Mouse (Mus musculus): ENCODE results near the gene Ppp1r12b.

The Ppp1r12b gene

DNA sequence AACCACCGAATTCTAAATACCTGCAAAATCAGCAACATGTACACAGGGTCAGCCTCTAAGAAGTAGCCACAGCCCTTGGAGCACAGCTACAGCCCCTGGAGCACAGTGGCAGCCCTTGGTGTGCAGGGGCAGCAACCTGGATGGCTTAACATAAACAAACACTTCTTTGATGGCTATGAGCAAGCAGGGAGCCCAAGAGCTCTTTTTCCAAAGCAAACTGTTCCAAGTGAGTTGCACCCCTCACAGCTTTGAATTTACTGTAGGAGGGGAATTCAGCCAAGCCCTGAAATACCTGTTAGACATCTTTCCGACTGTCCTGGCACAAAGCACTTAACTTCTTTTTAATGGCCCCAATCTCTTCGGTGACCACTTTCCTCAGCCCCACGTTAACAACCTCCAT, 14.9 kb downstream of the Ppp1r12b start:
- DNase-seq (ENCODE audit: low spot score in 2 of 2): no peak

- DNase-seq (ENCODE audit: low spot score in 2 of 2): no peak
Measured at GRCm38 (mm10) chr1:134938233-134938632, 17.5 kb downstream of the Ppp1r12b start.

- DNase-seq (ENCODE audit: low spot score in 2 of 2): no peak
Measured at GRCm38 (mm10) chr1:134936335-134936734, 19.4 kb downstream of the Ppp1r12b start.

DNA sequence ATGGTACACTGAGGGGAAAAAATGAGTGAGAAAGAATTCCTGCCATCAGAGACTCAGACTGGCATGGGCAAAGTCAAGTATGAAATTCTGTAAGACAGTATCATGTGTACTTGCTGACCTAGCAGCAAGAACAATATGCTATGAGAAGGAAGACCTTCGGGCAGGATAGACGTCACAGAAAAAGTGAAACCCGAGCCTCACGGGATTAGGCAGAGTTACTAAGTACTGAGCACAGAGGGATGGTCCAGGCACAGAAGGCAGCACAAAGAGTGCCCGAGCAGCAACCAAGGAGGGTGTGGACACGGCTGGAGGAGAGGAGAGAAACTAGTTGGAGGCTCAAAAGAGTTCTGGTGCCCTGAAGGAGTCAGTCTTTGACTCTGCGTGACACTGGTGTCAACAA, 23.3 kb downstream of the Ppp1r12b start:
- no peak for DNase-seq (ENCODE audit: low spot score in 2 of 2)

GRCm38 (mm10) chr1:134919010-134919409, 36.7 kb downstream of the Ppp1r12b start:
- no peak for DNase-seq (ENCODE audit: low spot score in 2 of 2)

DNA sequence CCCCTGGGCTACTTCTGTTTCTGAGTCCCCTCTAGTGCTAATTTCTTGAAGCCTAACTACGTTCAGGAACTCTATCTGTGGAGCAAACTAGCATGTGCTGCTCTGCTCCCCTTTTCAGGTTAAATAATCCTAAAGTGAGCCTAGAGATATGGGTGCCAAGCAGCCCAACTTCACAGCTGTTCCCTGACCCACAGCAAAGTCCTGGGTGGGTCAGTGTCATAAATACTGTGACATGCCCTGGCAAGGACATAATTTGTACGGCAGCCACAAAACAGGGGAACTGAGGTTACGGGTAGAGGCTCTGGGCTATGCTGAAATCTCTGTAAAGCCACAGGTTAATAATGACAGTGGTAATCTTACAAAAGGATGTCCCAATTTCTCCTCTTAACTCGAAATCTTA, 40.3 kb downstream of the Ppp1r12b start:
- DNase-seq (ENCODE audit: low spot score in 2 of 2): no peak

- no peak for DNase-seq (ENCODE audit: low spot score in 2 of 2)
Measured at GRCm38 (mm10) chr1:134913535-134913934, 42.2 kb downstream of the Ppp1r12b start.

DNA sequence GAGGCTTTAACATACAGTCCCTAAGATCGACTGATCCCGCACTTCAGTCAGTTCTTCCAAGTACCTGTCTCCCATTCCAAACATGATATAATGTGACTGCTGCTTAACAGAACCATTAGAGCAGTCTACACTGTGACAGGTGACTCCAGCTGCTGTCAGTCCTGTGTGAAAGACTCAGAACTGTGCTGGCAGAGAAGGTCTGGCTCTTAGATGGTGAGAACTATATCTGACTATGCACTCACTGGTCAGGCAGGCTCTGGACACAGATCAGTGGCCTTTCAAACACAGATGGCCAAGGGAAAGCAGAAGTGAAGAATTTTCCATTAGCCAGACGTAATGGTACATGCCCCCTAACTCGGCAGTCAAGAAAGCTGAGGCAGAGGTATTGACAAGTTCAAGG, 43.9 kb downstream of the Ppp1r12b start:
- DNase-seq (ENCODE audit: low spot score in 2 of 2): no peak

DNA sequence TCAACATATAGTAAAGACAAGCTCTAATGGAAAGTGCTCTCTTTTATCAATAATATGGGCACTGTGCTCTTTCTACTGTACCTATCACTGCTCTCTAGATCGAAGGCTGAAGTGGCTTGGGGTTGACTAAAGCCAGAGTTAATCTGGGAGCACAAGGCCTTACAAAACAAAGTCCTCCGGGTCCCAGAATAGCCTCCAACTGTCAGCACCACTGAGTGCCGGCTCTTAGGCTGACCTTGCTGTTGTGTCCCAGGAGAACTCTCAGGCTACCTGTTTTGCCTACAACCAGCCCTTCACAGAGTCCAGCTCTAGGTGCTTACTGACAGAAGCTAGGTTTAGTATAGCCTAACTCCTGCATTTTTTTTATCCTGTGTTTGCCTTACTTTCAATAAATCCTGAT, 45.7 kb downstream of the Ppp1r12b start:
- no peak for DNase-seq (ENCODE audit: low spot score in 2 of 2)

GRCm38 (mm10) chr1:134909442-134909841, 46.3 kb downstream of the Ppp1r12b start:
- peak; percentile 47 to 54 for DNase-seq (ENCODE audit: low spot score in 2 of 2)

DNA sequence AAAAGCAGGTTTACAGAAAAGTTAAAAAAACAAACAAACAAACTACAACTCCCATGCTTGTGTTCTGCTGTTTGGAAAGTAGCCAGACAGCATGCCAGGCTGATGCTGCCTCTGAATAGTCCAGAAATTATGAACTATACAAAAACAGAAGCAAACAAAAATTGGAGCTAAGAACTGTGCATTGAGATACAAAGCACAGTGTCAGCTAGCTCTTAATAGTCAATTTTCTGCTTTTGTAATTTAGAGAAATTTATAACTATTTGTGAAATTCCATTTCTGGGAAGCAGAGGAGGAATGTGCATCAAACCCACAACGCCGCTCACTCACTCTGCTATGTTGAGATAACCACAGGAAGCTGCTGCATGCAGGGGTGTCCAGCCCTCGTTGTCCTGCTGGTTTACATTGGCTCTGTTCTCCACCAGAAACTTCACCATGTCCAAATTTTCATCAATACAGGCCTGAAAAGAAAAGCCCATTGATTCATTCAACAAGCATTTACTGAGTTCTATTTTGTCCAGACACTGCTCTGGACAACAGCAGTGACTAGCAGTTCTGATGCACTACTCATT, 53.6 kb downstream of the Ppp1r12b start:
- no peak for DNase-seq (ENCODE audit: low spot score in 2 of 2)

- DNase-seq (ENCODE audit: low spot score in 2 of 2): no peak
Measured at GRCm38 (mm10) chr1:134896008-134896407, 59.7 kb downstream of the Ppp1r12b start.

DNA sequence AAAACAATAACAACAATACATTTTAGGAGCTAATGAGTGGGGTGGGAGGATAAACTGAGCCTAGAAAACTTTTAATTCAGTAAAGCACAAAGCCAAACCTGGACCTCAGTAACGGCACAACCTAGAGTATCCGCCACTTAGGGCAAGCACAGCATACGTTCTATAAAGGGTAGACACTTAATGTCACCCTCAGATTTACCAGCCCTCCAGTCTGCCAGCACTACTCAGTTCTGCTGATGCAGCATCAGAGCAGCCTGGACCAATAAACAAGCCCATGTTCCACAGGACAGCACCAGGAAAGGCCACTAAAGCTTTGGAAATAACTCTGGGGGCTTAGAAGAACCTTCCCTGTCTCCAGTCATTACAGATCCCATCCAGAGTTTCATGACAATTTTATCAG, 60.9 kb downstream of the Ppp1r12b start:
- DNase-seq (ENCODE audit: low spot score in 2 of 2): no peak

GRCm38 (mm10) chr1:134891916-134892315, 63.8 kb downstream of the Ppp1r12b start:
- DNase-seq (ENCODE audit: low spot score in 2 of 2): no peak

GRCm38 (mm10) chr1:134889629-134890028, 66.1 kb downstream of the Ppp1r12b start:
- DNase-seq (ENCODE audit: low spot score in 2 of 2): no peak

DNA sequence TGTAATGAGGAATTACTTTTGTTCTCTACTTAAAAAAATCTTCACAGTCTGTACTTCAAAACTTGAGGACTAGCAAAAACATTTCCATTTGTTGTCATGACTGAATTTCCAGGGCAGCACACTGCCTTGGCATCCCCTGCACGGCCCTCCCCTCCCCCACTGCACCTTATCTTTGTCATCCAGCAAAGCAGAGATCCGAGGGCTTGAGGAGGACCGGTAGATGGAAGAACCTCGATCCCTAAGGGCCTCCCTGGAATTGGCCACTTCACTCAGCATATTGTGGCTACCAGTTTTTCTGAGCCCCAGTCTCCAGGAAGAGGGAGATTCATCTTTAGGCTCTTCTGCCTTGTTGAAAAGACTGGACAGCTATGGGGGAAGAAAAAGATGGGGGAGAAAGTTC, 79.9 kb downstream of the Ppp1r12b start:
- DNase-seq (ENCODE audit: low spot score in 2 of 2): no peak

DNA sequence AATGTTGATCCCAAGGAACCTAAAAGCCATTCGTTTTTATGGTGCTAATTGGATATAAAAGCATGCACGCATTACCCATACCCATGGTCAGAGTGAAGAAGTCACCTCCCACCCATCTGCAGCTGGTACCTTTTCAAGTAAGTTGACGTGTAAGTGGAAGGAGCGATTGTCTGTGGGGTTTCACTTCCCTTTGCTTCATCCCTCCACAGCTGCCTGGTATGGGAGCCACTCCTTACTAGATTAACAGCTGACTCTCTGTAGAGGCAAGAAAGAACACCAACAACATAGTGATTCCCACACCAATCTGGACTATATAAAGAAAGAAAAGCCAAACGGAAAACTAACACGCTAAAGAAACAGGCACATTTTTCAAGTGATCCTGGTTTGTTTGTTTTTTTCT, 83.1 kb downstream of the Ppp1r12b start:
- no peak for DNase-seq (ENCODE audit: low spot score in 2 of 2)

DNA sequence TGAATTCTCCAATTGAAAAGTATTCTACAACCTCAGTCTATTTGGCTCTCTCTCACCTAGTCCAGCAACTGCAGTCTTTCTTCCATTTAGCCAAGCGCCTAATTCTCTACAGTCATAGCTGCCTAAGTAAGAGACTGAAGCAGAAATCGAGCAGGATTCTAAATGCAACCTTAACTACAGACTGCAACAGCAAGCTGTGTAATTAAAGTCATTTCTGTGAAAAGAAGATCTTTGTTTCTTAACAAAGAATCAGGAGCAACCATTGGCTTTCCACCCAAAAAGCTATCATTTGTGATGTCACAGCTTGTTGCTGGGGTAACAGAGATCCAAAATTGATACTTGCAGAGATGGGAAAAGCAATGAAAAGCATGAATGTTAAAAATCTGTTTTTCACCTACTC, 89.3 kb downstream of the Ppp1r12b start:
- no peak for DNase-seq (ENCODE audit: low spot score in 2 of 2)

- no peak for DNase-seq (ENCODE audit: low spot score in 2 of 2)
Measured at GRCm38 (mm10) chr1:134865552-134865951, 90.2 kb downstream of the Ppp1r12b start.

DNA sequence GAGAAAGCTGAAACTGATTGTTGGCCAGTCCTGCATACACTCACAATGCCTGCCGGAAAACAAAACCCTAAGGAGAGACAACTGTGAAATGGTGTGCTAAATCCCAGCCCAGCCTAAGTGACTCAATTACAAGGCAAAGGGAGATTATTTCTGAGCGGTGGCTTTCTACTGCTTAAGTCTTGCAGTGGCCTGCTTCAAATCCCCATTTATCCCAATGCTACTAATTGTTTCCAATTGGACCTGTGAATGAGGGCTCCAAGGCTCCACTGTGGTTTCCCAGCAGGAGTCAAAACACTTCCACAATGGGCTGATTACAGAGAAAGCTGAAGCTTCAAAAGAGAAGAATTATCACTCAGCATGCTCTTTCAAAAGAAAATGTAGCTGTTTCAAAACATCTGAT, 95.2 kb downstream of the Ppp1r12b start:
- DNase-seq (ENCODE audit: low spot score in 2 of 2): no peak

GRCm38 (mm10) chr1:134858344-134859053, 97.2 kb downstream of the Ppp1r12b start:
- no peak for DNase-seq (ENCODE audit: low spot score in 2 of 2)

- DNase-seq (ENCODE audit: low spot score in 2 of 2): peak; percentile 53 to 85
Measured at GRCm38 (mm10) chr1:134854325-134854982, 101.3 kb downstream of the Ppp1r12b start.

DNA sequence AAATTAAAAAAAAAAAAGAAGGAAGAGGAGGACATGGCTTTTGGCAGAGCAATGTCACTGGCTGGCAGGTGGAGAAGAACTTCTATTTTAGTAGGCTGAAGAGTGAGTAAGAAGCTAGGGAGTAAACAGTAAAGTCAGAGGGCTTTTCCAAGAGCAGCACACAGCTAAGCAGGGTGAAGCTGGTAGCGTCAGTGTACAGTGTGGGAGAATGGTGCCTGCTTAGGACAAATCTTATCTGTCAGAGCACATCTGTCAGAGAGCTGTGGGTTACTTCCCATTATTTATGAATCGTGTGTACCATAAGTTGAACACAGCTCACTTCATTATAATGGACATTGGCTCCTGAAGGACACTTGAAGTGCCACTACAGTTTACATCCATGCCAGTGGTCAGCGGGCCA, 102.9 kb downstream of the Ppp1r12b start:
- DNase-seq (ENCODE audit: low spot score in 2 of 2): no peak
